Mouse (Mus musculus) heart, adult 2 months (tissue): ENCODE data around the gene Gdpd4.

Source experiments
- CTCF ChIP-seq: fragments of 200-600 bp; IDR thresholded peaks from 2 replicates; pipeline ENCODE4 v1.8.1; 2022; ENCODE audit warnings: antibody characterized with exemption, mild to moderate bottlenecking, moderate library complexity
- EP300 ChIP-seq: fragments of 200-500 bp; IDR thresholded peaks from 2 replicates; pipeline ENCODE4 v1.6.1; 2011; ENCODE audit warnings: low read depth, low read length, control low read depth; ENCODE audit not compliant: insufficient read depth
- POLR2A ChIP-seq: fragments of 200-500 bp; IDR thresholded peaks from 2 replicates; pipeline ENCODE4 v1.6.1; 2011; ENCODE audit warnings: mild to moderate bottlenecking, low read depth, low read length, control low read depth; ENCODE audit not compliant: insufficient read depth

DNA sequence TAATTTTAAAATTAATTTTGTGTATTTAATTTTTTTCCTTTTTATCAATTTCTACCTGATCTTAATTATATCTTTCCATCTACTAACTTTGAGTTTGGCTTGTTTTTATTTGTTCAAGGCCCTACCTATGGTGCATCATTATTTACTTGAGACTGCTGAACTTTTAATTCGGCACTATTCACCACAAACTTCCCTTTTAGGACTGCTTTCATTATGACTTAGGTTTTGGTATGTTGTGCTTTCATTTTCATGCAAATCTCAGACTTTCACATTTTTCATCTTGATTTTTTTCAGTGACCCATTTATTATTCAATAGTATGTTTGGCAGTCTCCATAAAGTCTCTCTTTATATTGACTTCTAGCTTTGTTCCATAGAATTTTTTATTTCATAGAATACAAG is 24.7 kb downstream of the Gdpd4 start:
- TF ChIP-seq POLR2A (no peak), CTCF (no peak), EP300 (no peak)
